Mouse (Mus musculus): ENCODE measurements around the gene Nms. TPM values are rescaled to one million over a fixed set of nuclear protein-coding genes. Genes with fewer than 3 reads are reported as not detected.
A peak's percentile ranks its signal among the peaks of the same experiment; 100 is the strongest.

Gene Nms
- total and polyA plus RNA-seq, 2 experiments from 2014 or later, result 0.85 to 1.3 TPM

DNA sequence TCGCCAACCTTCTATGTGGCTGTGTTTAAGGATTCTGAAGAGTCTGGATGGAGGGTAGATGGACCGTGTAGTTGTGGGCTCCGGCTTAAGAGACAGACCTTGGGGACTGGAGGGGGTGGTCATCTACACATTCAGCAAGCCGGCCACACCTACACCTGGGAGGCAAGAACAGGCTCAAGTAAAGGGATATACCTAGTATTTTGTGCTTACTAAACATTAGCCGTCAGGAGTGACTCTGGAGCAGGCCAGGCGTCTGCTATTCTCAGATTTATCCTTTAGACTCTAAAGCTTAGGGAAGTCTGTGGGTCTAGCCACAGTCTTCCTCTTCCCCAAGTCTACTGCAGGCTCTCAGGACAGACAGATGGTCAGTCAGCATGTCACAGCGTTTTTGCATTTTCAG, 49.4 kb downstream of the Nms start:
- peak overlapping the region; percentile 78 for H3K9ac ChIP-seq
- 31% methylated on average over 7 of the region's 7 CpGs for WGBS
- H3K4me3 ChIP-seq (ENCODE audit: low read depth, low read length), result peak overlapping the region; percentile 73
- DNase-seq (no peak), ATAC-seq (no peak)
- no peaks in the 10 kb centered on the region for H3K27me3 ChIP-seq (ENCODE audit: insufficient read depth, low read length)
- H3K4me2 ChIP-seq (ENCODE audit: low read depth), result peak overlapping the region; percentile 83
- H3K4me1 ChIP-seq (ENCODE audit: insufficient read depth), result peaks cover 7% of the 10 kb centered on the region; the same call in 1 of the 2 replicates
- no peaks in the 10 kb centered on the region for H3K9me3 ChIP-seq (ENCODE audit: low read length)
- H3K27ac ChIP-seq (ENCODE audit: low read depth, low read length), result no peak overlapping the region; the same call in 1 of the 2 replicates
- TF ChIP-seq CTCF (IDR thresholded peaks at IDR 0.05; ENCODE audit: low read depth), result no peak
- H3K36me3 ChIP-seq (ENCODE audit: insufficient read depth), result peaks cover 13% of the 10 kb centered on the region

GRCm38 (mm10) chr1:38992365-38992764, 53.4 kb downstream of the Nms start:
- no peak for TF ChIP-seq CTCF (IDR thresholded peaks at IDR 0.05; ENCODE audit: low read depth)
- Histone ChIP-seq H3K4me1 (ENCODE audit: insufficient read depth) (peaks cover 7% of the 10 kb centered on the region; the same call in 1 of the 2 replicates), H3K27ac (ENCODE audit: low read depth, low read length) (no peak overlapping the region), H3K9ac (no peak overlapping the region), H3K4me3 (ENCODE audit: low read depth, low read length) (no peak overlapping the region), H3K9me3 (ENCODE audit: low read length) (no peaks in the 10 kb centered on the region), H3K4me2 (ENCODE audit: low read depth) (no peak overlapping the region), H3K36me3 (ENCODE audit: insufficient read depth) (peaks cover 47% of the 10 kb centered on the region), H3K27me3 (ENCODE audit: insufficient read depth, low read length) (no peaks in the 10 kb centered on the region)
- 58% methylated on average over 3 of the region's 3 CpGs for WGBS
- DNase-seq, result no peak
- ATAC-seq, result no peak

Other genes with a start within 250 kb of the Nms start
- 103 and 143 TPM in 2 replicates for gene Lonrf2, start 102.4 kb upstream of the Nms start, total RNA-seq (2014; rRNA removed)
- gene Lonrf2, start 102.4 kb upstream of the Nms start, polyA plus RNA-seq (2015; fragmentation: Nextera tagmentation; extraction: Ambion mirVana), result 13.8 and 21.9 TPM in 2 replicates
- 79.3 and 85.2 TPM in 2 replicates for gene Chst10, start 41.0 kb upstream of the Nms start, total RNA-seq (2014; rRNA removed)
- gene Chst10, start 41.0 kb upstream of the Nms start, polyA plus RNA-seq (2015; fragmentation: Nextera tagmentation; extraction: Ambion mirVana), result 60.1 and 71.7 TPM in 2 replicates
- gene Pdcl3, start 46.5 kb downstream of the Nms start, total RNA-seq (2014; rRNA removed), result 58.4 and 73.2 TPM in 2 replicates
- gene Pdcl3, start 46.5 kb downstream of the Nms start, polyA plus RNA-seq (2015; fragmentation: Nextera tagmentation; extraction: Ambion mirVana), result 157 and 159 TPM in 2 replicates